Mouse (Mus musculus) midbrain, embryonic 16.5 days (tissue): Measurements from ENCODE around the gene Cideb. TPM values are rescaled to one million over a fixed set of nuclear protein-coding genes. Genes with fewer than 3 reads are reported as not detected.

Experiments used
- ATAC-seq: fragments of 200-750 bp; cut with Nextera tagmentation; 2 replicates; pipeline ENCODE4 v1.8.0; 2017; ENCODE audit warnings: moderate TSS enrichment
- H3K27ac ChIP-seq: fragments of 300-500 bp; sonication (generic); 2 replicates; pipeline ENCODE4 v1.5.1; 2014; ENCODE audit warnings: mild to moderate bottlenecking, low read length, mixed read lengths
- H3K27me3 ChIP-seq: fragments of 300-500 bp; sonication (generic); 2 replicates; pipeline ENCODE4 v1.6.1; 2014; ENCODE audit warnings: low read depth, low read length, mixed read lengths; ENCODE audit not compliant: control insufficient read depth, insufficient read depth
- H3K36me3 ChIP-seq: fragments of 300-500 bp; sonication (generic); 2 replicates; pipeline ENCODE4 v1.6.1; 2014; ENCODE audit warnings: mild to moderate bottlenecking, low read length, moderate library complexity, mixed read lengths; ENCODE audit not compliant: control insufficient read depth, insufficient read depth
- H3K4me1 ChIP-seq: fragments of 300-500 bp; sonication (generic); 2 replicates; pipeline ENCODE4 v1.6.1; 2014; ENCODE audit warnings: mild to moderate bottlenecking, low read length, mixed read lengths; ENCODE audit not compliant: control insufficient read depth, insufficient read depth
- H3K4me2 ChIP-seq: fragments of 300-500 bp; sonication (generic); 2 replicates; pipeline ENCODE4 v1.6.1; 2014; ENCODE audit warnings: mild to moderate bottlenecking, low read length, mixed read lengths
- H3K4me3 ChIP-seq: fragments of 300-500 bp; sonication (generic); 2 replicates; pipeline ENCODE4 v1.5.1; 2014; ENCODE audit warnings: low read depth, mild to moderate bottlenecking, low read length, moderate library complexity, mixed read lengths
- H3K9ac ChIP-seq: fragments of 300-500 bp; sonication (generic); 2 replicates; pipeline ENCODE4 v1.6.1; 2014; ENCODE audit warnings: low read depth, low read length, mixed read lengths
- H3K9me3 ChIP-seq: fragments of 300-500 bp; sonication (generic); replicated peaks from 2 replicates; pipeline ENCODE4 v1.6.1; 2014; ENCODE audit warnings: mild to moderate bottlenecking, low read length, mixed read lengths; ENCODE audit not compliant: control insufficient read depth, poor library complexity, severe bottlenecking
- WGBS: fragments of 180-500 bp; shearing (Covaris S2); extraction: QIAGEN DNeasy Blood & Tissue Kit; methylation state at CpG from one replicate; pipeline ENCODE4 v1.1.7; 2014; 5-methylcytosine and 5-hydroxymethylcytosine counted together
- polyA plus RNA-seq: library from polyadenylated mRNA; unstranded; fragments of >200 nt; fragmentation: Nextera tagmentation; extraction: Ambion mirVana; gene quantifications from 2 replicates; pipeline ENCODE4 v1.2.1, GENCODE M21; 2015

Cideb gene
- polyA plus RNA-seq, 1 experiment from 2014 or later = 0.21 TPM

GRCm38 (mm10) chr14:55734869-55735268, 23.4 kb downstream of the Cideb start:
- no peak overlapping the region for H3K27ac ChIP-seq
- no peak overlapping the region for H3K9ac ChIP-seq
- WGBS = 75% methylated on average over 7 of the region's 7 CpGs
- ATAC-seq = no peak
- H3K36me3 ChIP-seq = peaks cover 11% of the 10 kb centered on the region; the same call in 1 of the 2 replicates
- no peak overlapping the region for H3K4me2 ChIP-seq
- no peaks in the 10 kb centered on the region for H3K9me3 ChIP-seq
- H3K27me3 ChIP-seq = no peaks in the 10 kb centered on the region
- no peak overlapping the region for H3K4me3 ChIP-seq
- H3K4me1 ChIP-seq = no peaks in the 10 kb centered on the region

- WGBS = 80% methylated on average over 10 of the region's 10 CpGs
- Histone ChIP-seq H3K27ac (no peak overlapping the region), H3K9me3 (no peaks in the 10 kb centered on the region), H3K36me3 (peaks cover 7% of the 10 kb centered on the region; the same call in 1 of the 2 replicates), H3K4me3 (no peak overlapping the region), H3K4me1 (no peaks in the 10 kb centered on the region), H3K9ac (no peak overlapping the region), H3K4me2 (no peak overlapping the region), H3K27me3 (no peaks in the 10 kb centered on the region)
- ATAC-seq = no peak
Measured at GRCm38 (mm10) chr14:55733889-55734288, 24.4 kb downstream of the Cideb start.

GRCm38 (mm10) chr14:55730531-55731032, 27.7 kb downstream of the Cideb start:
- H3K27ac ChIP-seq = no peak overlapping the region
- no peaks in the 10 kb centered on the region for H3K27me3 ChIP-seq
- no peaks in the 10 kb centered on the region for H3K9me3 ChIP-seq
- no peak overlapping the region for H3K9ac ChIP-seq
- ATAC-seq = peak; percentile 73
- H3K4me3 ChIP-seq = no peak overlapping the region
- no peaks in the 10 kb centered on the region for H3K4me1 ChIP-seq
- no peaks in the 10 kb centered on the region for H3K36me3 ChIP-seq
- WGBS = 73% methylated on average over 7 of the region's 7 CpGs
- no peak overlapping the region for H3K4me2 ChIP-seq

GRCm38 (mm10) chr14:55730116-55730515, 28.1 kb downstream of the Cideb start:
- H3K4me3 ChIP-seq = no peak overlapping the region
- H3K27me3 ChIP-seq = no peaks in the 10 kb centered on the region

GRCm38 (mm10) chr14:55727889-55728685, 30.2 kb downstream of the Cideb start:
- Histone ChIP-seq H3K9me3 (no peaks in the 10 kb centered on the region), H3K36me3 (no peaks in the 10 kb centered on the region), H3K4me3 (no peak overlapping the region), H3K4me1 (no peaks in the 10 kb centered on the region), H3K9ac (no peak overlapping the region), H3K4me2 (no peak overlapping the region), H3K27me3 (no peaks in the 10 kb centered on the region), H3K27ac (no peak overlapping the region)
- WGBS = 69% methylated on average over 8 of the region's 8 CpGs
- no peak for ATAC-seq

More at GRCm38 (mm10) chr14:55730116-55730515, 28.1 kb downstream of the Cideb start:
- WGBS = 71% methylated on average over 7 of the region's 7 CpGs
- Histone ChIP-seq H3K4me2 (no peak overlapping the region), H3K36me3 (no peaks in the 10 kb centered on the region), H3K27ac (no peak overlapping the region), H3K9ac (no peak overlapping the region), H3K9me3 (no peaks in the 10 kb centered on the region), H3K4me1 (no peaks in the 10 kb centered on the region)
- no peak; the same call in 1 of the 2 replicates for ATAC-seq

- H3K36me3 ChIP-seq = no peaks in the 10 kb centered on the region
- H3K27ac ChIP-seq = no peak overlapping the region
- no peak overlapping the region for H3K9ac ChIP-seq
- no peaks in the 10 kb centered on the region for H3K27me3 ChIP-seq
- no peaks in the 10 kb centered on the region for H3K9me3 ChIP-seq
- H3K4me1 ChIP-seq = peaks cover 7% of the 10 kb centered on the region
- H3K4me2 ChIP-seq = no peak overlapping the region
- no peak overlapping the region for H3K4me3 ChIP-seq
- no peak for ATAC-seq
Measured at GRCm38 (mm10) chr14:55726261-55726660, 32.0 kb downstream of the Cideb start.

- no peaks in the 10 kb centered on the region for H3K27me3 ChIP-seq
- H3K4me2 ChIP-seq = no peak overlapping the region
- H3K27ac ChIP-seq = no peak overlapping the region
- peaks cover 5% of the 10 kb centered on the region; the same call in 1 of the 2 replicates for H3K36me3 ChIP-seq
- no peak overlapping the region for H3K4me3 ChIP-seq
- ATAC-seq = no peak
- no peak overlapping the region for H3K9ac ChIP-seq
- no peaks in the 10 kb centered on the region for H3K9me3 ChIP-seq
- peaks cover 14% of the 10 kb centered on the region for H3K4me1 ChIP-seq
- WGBS = 70% methylated on average over 8 of the region's 8 CpGs
Measured at GRCm38 (mm10) chr14:55724411-55724871, 33.8 kb downstream of the Cideb start.

- peaks cover 14% of the 10 kb centered on the region for H3K4me1 ChIP-seq
- peaks cover 6% of the 10 kb centered on the region; the same call in 1 of the 2 replicates for H3K36me3 ChIP-seq
- ATAC-seq = no peak
- no peak overlapping the region for H3K4me3 ChIP-seq
- H3K9me3 ChIP-seq = no peaks in the 10 kb centered on the region
- H3K27ac ChIP-seq = no peak overlapping the region
- no peaks in the 10 kb centered on the region for H3K27me3 ChIP-seq
- no peak overlapping the region for H3K4me2 ChIP-seq
- H3K9ac ChIP-seq = no peak overlapping the region
- 96% methylated on average over 7 of the region's 7 CpGs for WGBS
Measured at GRCm38 (mm10) chr14:55723433-55723832, 34.8 kb downstream of the Cideb start.

GRCm38 (mm10) chr14:55722438-55722945, 35.8 kb downstream of the Cideb start:
- Histone ChIP-seq H3K9me3 (no peaks in the 10 kb centered on the region), H3K36me3 (peaks cover 10% of the 10 kb centered on the region; the same call in 1 of the 2 replicates), H3K27ac (peak overlapping the region; percentile 82), H3K27me3 (no peaks in the 10 kb centered on the region), H3K4me1 (peaks cover 14% of the 10 kb centered on the region), H3K9ac (peak overlapping the region; percentile 75), H3K4me2 (peak overlapping the region; percentile 79), H3K4me3 (peak overlapping the region; percentile 69)
- WGBS = 45% methylated on average over 8 of the region's 8 CpGs
- ATAC-seq = no peak
